Mouse (Mus musculus) embryonic fibroblast, embryonic 13.5 days (primary cell): ENCODE data around the gene Tcl1b4.

Source experiments
- CTCF ChIP-seq: IDR thresholded peaks from 2 replicates; pipeline ENCODE4 v1.5.1; 2011; ENCODE audit warnings: mild to moderate bottlenecking, control low read depth, low read length, moderate library complexity, borderline replicate concordance; ENCODE audit not compliant: insufficient read depth
- POLR2A ChIP-seq: IDR thresholded peaks from 2 replicates; pipeline ENCODE4 v1.6.1; 2011; ENCODE audit warnings: low read depth, mild to moderate bottlenecking, control low read depth, low read length, moderate library complexity

DNA sequence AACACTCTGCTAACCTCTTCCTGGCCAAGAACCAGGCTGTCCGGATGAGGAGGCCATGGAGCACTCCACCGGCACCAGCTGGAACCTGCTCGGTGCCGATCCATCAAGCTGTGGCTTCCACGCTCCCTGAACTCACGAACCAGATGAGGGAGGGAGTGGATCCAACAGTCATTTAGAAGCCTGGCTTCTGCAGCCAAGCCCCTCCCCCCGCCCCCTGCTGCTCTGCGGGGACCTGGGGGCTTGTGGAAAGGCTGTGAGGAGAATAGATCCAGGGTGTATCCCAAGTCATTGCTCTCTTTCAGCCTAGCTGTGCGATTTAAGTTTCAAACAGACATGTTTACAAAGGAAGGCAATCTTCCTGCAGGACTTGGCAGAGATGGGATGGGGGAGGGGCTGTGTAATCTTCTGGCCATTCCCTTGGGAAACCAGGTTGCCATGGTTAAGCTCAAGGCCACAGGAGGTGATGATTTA is 47.0 kb downstream of the Tcl1b4 start:
- TF ChIP-seq CTCF, result no peak
- TF ChIP-seq POLR2A, result no peak
